Mouse (Mus musculus): ENCODE measurements around the gene Mtmr11.

DNA sequence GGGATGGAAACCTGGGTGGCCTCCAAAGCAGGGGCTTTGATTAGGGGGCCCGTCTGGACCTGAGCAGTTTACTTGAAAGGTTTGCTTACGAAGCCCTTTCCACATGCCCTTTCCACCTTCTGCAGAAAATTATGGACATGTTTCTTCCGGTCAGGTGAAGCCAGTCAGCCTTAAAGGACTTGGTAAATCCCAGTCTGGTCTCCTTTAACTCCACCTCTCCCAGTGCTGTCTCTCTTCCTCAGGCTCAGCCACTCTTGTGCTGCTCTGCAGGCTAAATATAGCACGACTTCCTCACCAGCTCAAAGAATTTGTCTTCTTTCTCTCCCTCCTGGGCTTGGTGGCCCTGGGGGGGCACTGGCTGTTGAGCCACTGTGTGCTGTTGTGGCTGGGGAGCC is 20.6 kb downstream of the Mtmr11 start:
- TF ChIP-seq CTCF (IDR thresholded peaks at IDR 0.05; ENCODE audit: low read depth) = no peak
- TF ChIP-seq EP300 (IDR thresholded peaks at IDR 0.05; ENCODE audit: low read depth) = no peak

Data from liver, embryonic 14.5 days (tissue).